10 mouse cellular contexts compared by ENCODE assay signal in the genomic region with DNA sequence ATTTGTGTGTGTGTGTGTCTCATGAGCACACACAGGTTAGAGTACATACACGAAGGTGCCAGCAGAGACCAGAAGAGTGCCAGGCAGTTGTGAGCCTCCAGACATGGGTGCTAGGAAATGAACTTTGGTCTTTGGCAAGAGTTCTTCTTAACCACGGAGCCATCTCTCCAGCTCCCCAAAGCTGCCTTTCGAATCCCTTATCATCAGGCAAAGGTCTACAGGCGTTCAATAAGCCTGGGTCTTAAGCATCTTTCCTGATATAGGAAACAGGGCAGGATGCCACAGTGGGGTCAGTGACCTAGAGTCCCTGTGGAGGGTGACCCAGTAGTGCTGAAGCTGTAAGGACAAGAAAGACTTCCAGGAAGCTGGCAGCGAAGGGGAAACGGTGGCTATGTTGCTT.
DNase-seq lines count a peak whose midpoint lies in the region; ATAC-seq and TF ChIP-seq lines count a peak whose summit lies in the region.
"Had no signal": no experiment of that assay in that cellular context is flagged by ENCODE, and none has a peak within 500 bp of the region (broad histone marks: within the 10 kb centered on the region; RNA-seq: fewer than 3 reads in every experiment).

No protein-coding gene starts in this region.

- intact Hi-C loops in left cerebral cortex, postnatal 10 days (cut with DNase I) = loop anchor here (5.0 kb wide), 1 partner anchor 95 kb away; no protein-coding TSS in a partner anchor
- intact Hi-C loops in left cerebral cortex, adult 2 months (cut with DNase I) = loop anchor here (5.0 kb wide), 3 partner anchors 80 to 265 kb away; a partner anchor contains a TSS

- peaks cover 63% of the 10 kb centered on the region for H3K4me1 ChIP-seq in forebrain, embryonic 10.5 days
- peaks cover 17% of the 10 kb centered on the region; the same call in 1 of the 2 replicates for H3K4me1 ChIP-seq in hindbrain, postnatal 0 days (ENCODE audit: insufficient read depth, low read length)
- peaks cover 25% of the 10 kb centered on the region for H3K4me1 ChIP-seq in midbrain, embryonic 16.5 days (ENCODE audit: control insufficient read depth, insufficient read depth, low read length)

- H3K27me3 ChIP-seq in forebrain, embryonic 10.5 days (ENCODE audit: poor library complexity, severe bottlenecking) = peaks cover 24% of the 10 kb centered on the region
- H3K27me3 ChIP-seq in hindbrain, postnatal 0 days (ENCODE audit: insufficient read depth, low read length) = no peaks in the 10 kb centered on the region
- H3K27me3 ChIP-seq in midbrain, embryonic 16.5 days (ENCODE audit: control insufficient read depth, insufficient read depth, low read depth, low read length) = no peaks in the 10 kb centered on the region

- no peak for TF ChIP-seq CTCF in layer of hippocampus, adult 2 months (conservative IDR thresholded peaks at IDR 0.05)
- no peak for TF ChIP-seq CTCF in hindbrain, postnatal 0 days (IDR thresholded peaks at IDR 0.05; ENCODE audit: low read depth)
- TF ChIP-seq CTCF in left cerebral cortex, adult 2 months (IDR thresholded peaks at IDR 0.05) = no peak

- no peak for DNase-seq in layer of hippocampus, adult 2 months (ENCODE audit: low spot score in 2 of 2)
- DNase-seq in layer of hippocampus, adult 18-20 months (ENCODE audit: low spot score in 2 of 2) = no peak
- no peak for DNase-seq in forebrain, embryonic 10.5 days (ENCODE audit: extremely low spot score, low spot score)
- DNase-seq in hindbrain, postnatal 0 days (ENCODE audit: low spot score) = no peak
- DNase-seq in left cerebral cortex, postnatal 10 days (ENCODE audit: extremely low spot score in 1 of 2, low spot score in 2 of 2) = no peak
- no peak for DNase-seq in left cerebral cortex, adult 2 months (ENCODE audit: extremely low spot score in 1 of 2, low spot score in 2 of 2)
- no peak for DNase-seq in embryo, embryonic 9.5 days (ENCODE audit: extremely low spot score)
- DNase-seq: cerebellum, adult 18-20 months; gastrocnemius, postnatal 36 days had no signal

- H3K4me2 ChIP-seq in hindbrain, postnatal 0 days (ENCODE audit: low read depth, low read length) = no peak overlapping the region
- H3K4me2 ChIP-seq in midbrain, embryonic 16.5 days (ENCODE audit: low read length) = no peak overlapping the region

- H3K9ac ChIP-seq in hindbrain, postnatal 0 days (replicated peaks; ENCODE audit: low read length) = no peak overlapping the region
- H3K9ac ChIP-seq in midbrain, embryonic 16.5 days (ENCODE audit: low read depth, low read length) = no peak overlapping the region

- no peak overlapping the region for H3K4me3 ChIP-seq in layer of hippocampus, adult 2 months
- H3K4me3 ChIP-seq in forebrain, embryonic 10.5 days = no peak overlapping the region
- H3K4me3 ChIP-seq in hindbrain, postnatal 0 days (ENCODE audit: low read length) = no peak overlapping the region
- no peak overlapping the region for H3K4me3 ChIP-seq in midbrain, embryonic 16.5 days (ENCODE audit: low read depth, low read length)
- no peak overlapping the region for H3K4me3 ChIP-seq in left cerebral cortex, adult 2 months

- peak overlapping the region; percentile 90; the same call in 1 of the 2 replicates for H3K27ac ChIP-seq in layer of hippocampus, adult 2 months
- peak overlapping the region; percentile 87 for H3K27ac ChIP-seq in forebrain, embryonic 10.5 days
- 0 out of 2 replicates have a peak overlapping the region, but pooled peaks have one; percentile 79 for H3K27ac ChIP-seq in hindbrain, postnatal 0 days
- peak overlapping the region; percentile 70; the same call in 1 of the 2 replicates for H3K27ac ChIP-seq in midbrain, embryonic 16.5 days (ENCODE audit: low read length)
- no peak overlapping the region for H3K27ac ChIP-seq in left cerebral cortex, adult 2 months

- H3K9me3 ChIP-seq in forebrain, embryonic 10.5 days = no peaks in the 10 kb centered on the region
- H3K9me3 ChIP-seq in hindbrain, postnatal 0 days (ENCODE audit: low read length) = no peaks in the 10 kb centered on the region
- H3K9me3 ChIP-seq in midbrain, embryonic 16.5 days (replicated peaks; ENCODE audit: control insufficient read depth, low read length, poor library complexity, severe bottlenecking) = no peaks in the 10 kb centered on the region

- ATAC-seq in hindbrain, postnatal 0 days = no peak
- ATAC-seq in midbrain, embryonic 16.5 days = no peak

- H3K36me3 ChIP-seq in forebrain, embryonic 10.5 days (replicated peaks) = no peaks in the 10 kb centered on the region
- H3K36me3 ChIP-seq in hindbrain, postnatal 0 days (ENCODE audit: insufficient read depth, low read length) = no peaks in the 10 kb centered on the region
- no peaks in the 10 kb centered on the region for H3K36me3 ChIP-seq in midbrain, embryonic 16.5 days (ENCODE audit: control insufficient read depth, insufficient read depth, low read length)

- 76% methylated on average over 6 of the region's 6 CpGs for WGBS in forebrain, embryonic 10.5 days
- WGBS in hindbrain, postnatal 0 days = 56% methylated on average over 6 of the region's 6 CpGs
- WGBS in midbrain, embryonic 16.5 days = 70% methylated on average over 6 of the region's 6 CpGs
